Mouse (Mus musculus) heart, postnatal 25 days (tissue): Measurements from ENCODE around the gene Ffar3. TPM values are rescaled to one million over a fixed set of nuclear protein-coding genes. Genes with fewer than 3 reads are reported as not detected.
"Not testable (repeated sequence)": the region's sequence is repeated elsewhere in the genome, so short reads cannot be mapped to it uniquely, and the experiment has no call there.

Source experiments
- DNase-seq: peaks from one replicate; pipeline ENCODE4 v3.0.0; 2022; ENCODE audit warnings: low spot score
- intact Hi-C: fragments of 180-260 bp; cut with DNase I; formaldehyde crosslinking; loops from one replicate; pipeline ENCODE4 v1.15.1; 2025
- total RNA-seq, 2 experiments: library from RNA; stranded (reverse); gene quantifications; 2 replicates each; pipeline ENCODE4 v1.2.3; 2021

The Ffar3 gene
- total RNA-seq, 2 experiments from 2014 or later, result not detected

- intact Hi-C loops, result no loop called here
- DNase-seq, result no peak
These were observed 8.6 kb downstream of the Ffar3 start for GRCm38 (mm10) chr7:30847386-30847785.

- DNase-seq, result no peak
- intact Hi-C loops, result no loop called here
These were observed 9.4 kb downstream of the Ffar3 start for GRCm38 (mm10) chr7:30846505-30847053.

GRCm38 (mm10) chr7:30844676-30845297 lies 11.2 kb downstream of the Ffar3 start:
- DNase-seq, result no peak
- intact Hi-C loops, result loop anchor here (5.0 kb wide), 1 partner anchor 37 kb away; no protein-coding TSS in a partner anchor

GRCm38 (mm10) chr7:30842092-30842491 lies 13.9 kb downstream of the Ffar3 start:
- intact Hi-C loops, result loop anchor here (5.0 kb wide), 1 partner anchor 35 kb away; no protein-coding TSS in a partner anchor
- DNase-seq, result no peak

- intact Hi-C loops, result loop anchor here (5.0 kb wide), 1 partner anchor 34 kb away; no protein-coding TSS in a partner anchor
These were observed 14.6 kb downstream of the Ffar3 start for GRCm38 (mm10) chr7:30841379-30841778.

GRCm38 (mm10) chr7:30840306-30840705 lies 15.7 kb downstream of the Ffar3 start:
- DNase-seq, result no peak
- intact Hi-C loops, result loop anchor here (5.0 kb wide), 1 partner anchor 33 kb away; no protein-coding TSS in a partner anchor

More at GRCm38 (mm10) chr7:30841379-30841778, 14.6 kb downstream of the Ffar3 start:
- no peak for DNase-seq

GRCm38 (mm10) chr7:30837277-30837676 lies 18.7 kb downstream of the Ffar3 start:
- intact Hi-C loops, result no loop called here
- DNase-seq, result no peak

GRCm38 (mm10) chr7:30832684-30833083 lies 23.3 kb downstream of the Ffar3 start:
- DNase-seq, intact Hi-C loops: not testable (repeated sequence)

- intact Hi-C loops, result no loop called here
- DNase-seq, result no peak
These were observed 23.7 kb downstream of the Ffar3 start for GRCm38 (mm10) chr7:30832261-30832660.

GRCm38 (mm10) chr7:30829428-30829827 lies 26.6 kb downstream of the Ffar3 start:
- intact Hi-C loops, result no loop called here
- no peak for DNase-seq

GRCm38 (mm10) chr7:30828871-30829270 lies 27.1 kb downstream of the Ffar3 start:
- intact Hi-C loops, DNase-seq: not testable (repeated sequence)

GRCm38 (mm10) chr7:30826660-30827059 lies 29.3 kb downstream of the Ffar3 start:
- DNase-seq, result no peak
- intact Hi-C loops, result no loop called here

GRCm38 (mm10) chr7:30824306-30824705 lies 31.7 kb downstream of the Ffar3 start:
- intact Hi-C loops, result no loop called here
- no peak for DNase-seq

GRCm38 (mm10) chr7:30823675-30824074 lies 32.3 kb downstream of the Ffar3 start, which contains the start of gene Ffar2:
Gene Ffar2, minus strand, starts transcription at chr7:30823775.
- intact Hi-C loops, result no loop called here
- DNase-seq, result no peak

- DNase-seq, result no peak
- intact Hi-C loops, result no loop called here
These were observed 34.4 kb downstream of the Ffar3 start for GRCm38 (mm10) chr7:30821532-30821931.

- intact Hi-C loops, result no loop called here
- DNase-seq, result no peak
These were observed 35.0 kb downstream of the Ffar3 start for GRCm38 (mm10) chr7:30820854-30821445.

GRCm38 (mm10) chr7:30820131-30820530 lies 35.8 kb downstream of the Ffar3 start:
- no peak for DNase-seq
- intact Hi-C loops, result no loop called here

- no peak for DNase-seq
- intact Hi-C loops, result no loop called here
These were observed 43.6 kb downstream of the Ffar3 start for GRCm38 (mm10) chr7:30812291-30812807.

GRCm38 (mm10) chr7:30811757-30812290 lies 44.2 kb downstream of the Ffar3 start:
- no peak for DNase-seq
- intact Hi-C loops, result no loop called here

- intact Hi-C loops, result no loop called here
These were observed 45.7 kb downstream of the Ffar3 start for GRCm38 (mm10) chr7:30810319-30810718.

GRCm38 (mm10) chr7:30805924-30806323 lies 50.1 kb downstream of the Ffar3 start:
- DNase-seq, result no peak
- intact Hi-C loops, result loop anchor here (5.0 kb wide), 1 partner anchor 36 kb away; no protein-coding TSS in a partner anchor

More at GRCm38 (mm10) chr7:30810319-30810718, 45.7 kb downstream of the Ffar3 start:
- no peak for DNase-seq
